Mouse (Mus musculus): ENCODE results near the gene Phldb3.

GRCm38 (mm10) chr7:24587330-24588105, 23.0 kb upstream of the Phldb3 start, which contains the start of the genes Ethe1 and Zfp575:
- TF ChIP-seq POLR2A (IDR thresholded peaks at IDR 0.05; ENCODE audit: low read depth, low read length) (no peak), CTCF (conservative IDR thresholded peaks at IDR 0.05; ENCODE audit: insufficient read depth, insufficient read length, low read depth, low read length) (no peak)
